Mouse (Mus musculus) erythroblast, adult 5-6 weeks (primary cell): Measurements from ENCODE around the gene Ikzf4. TPM values are rescaled to one million over a fixed set of nuclear protein-coding genes. Genes with fewer than 3 reads are reported as not detected.

ENCODE experiments used
- ATAC-seq: replicated peaks from 2 replicates; pipeline ENCODE4 v1.8.0; 2016; ENCODE audit warnings: moderate number of reproducible peaks, mild to moderate bottlenecking, moderate TSS enrichment, inconsistent platforms; ENCODE audit not compliant: poor library complexity, low FRiP score, severe bottlenecking
- total RNA-seq, 2 experiments: library from RNA; stranded (forward) in 1 of 2; stranded (reverse) in 1 of 2; fragments of 150-400 nt in 1 of 2; fragments of 200-764, 138-1000 nt in 1 of 2; gene quantifications; 2 replicates each; pipeline versions ENCODE4 v1.2.3 to v1.2.4; 2015 to 2017; ENCODE audit warnings: low replicate concordance in 2 of 2

Gene Ikzf4
- total RNA-seq (2015; ENCODE audit: low replicate concordance) = not detected in 2 replicates
- total RNA-seq (2017; ENCODE audit: low replicate concordance) = 0.09 TPM in 1 of 2 replicates, not detected in the other

DNA sequence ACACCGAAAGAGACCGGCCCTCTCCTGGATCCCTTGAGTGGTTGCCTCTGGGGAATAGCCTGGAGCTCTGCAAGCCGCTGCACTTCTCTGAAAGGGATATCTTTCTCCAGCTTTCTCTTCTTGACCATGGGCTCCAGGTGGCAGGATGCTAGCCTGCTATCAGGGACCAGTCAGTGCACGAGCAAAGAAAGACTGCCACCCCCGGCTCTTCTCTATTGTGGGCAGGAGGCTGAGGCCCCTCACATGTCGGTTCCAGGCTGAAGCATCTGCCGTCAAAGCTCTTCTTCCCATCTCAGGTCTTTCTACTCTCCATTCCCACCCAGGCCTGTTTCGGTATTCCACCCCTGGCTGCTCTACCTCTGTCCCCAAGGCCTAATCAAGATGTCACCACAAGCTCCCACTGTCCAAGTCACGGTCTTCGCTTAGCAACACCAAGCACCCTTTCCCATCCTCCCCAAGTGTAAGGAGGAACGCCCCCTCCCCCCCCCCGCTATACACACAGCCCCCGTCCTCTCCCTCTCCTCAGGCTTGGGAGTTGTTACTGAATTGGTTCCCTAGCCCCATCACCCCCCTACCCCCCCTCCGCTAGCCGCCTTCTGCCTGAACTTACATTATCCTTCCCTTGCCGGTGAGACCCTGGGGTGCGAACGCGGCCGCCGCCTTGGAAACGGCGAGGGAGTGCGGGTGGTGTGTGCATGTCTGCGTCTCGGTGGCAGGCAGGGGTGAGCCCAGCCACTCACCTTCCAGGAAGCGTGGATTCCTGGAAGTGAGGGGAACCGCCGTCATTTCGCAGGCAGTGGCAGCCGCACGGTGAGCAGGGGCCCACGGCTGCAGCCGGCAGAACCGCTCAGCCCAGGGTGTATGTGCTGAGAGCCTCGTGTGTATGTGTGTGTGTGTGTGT lies at the start of gene Ikzf4:
Ikzf4 (minus strand) TSS at position 881 of the 901 bp plus-strand sequence.
- ATAC-seq = no peak

DNA sequence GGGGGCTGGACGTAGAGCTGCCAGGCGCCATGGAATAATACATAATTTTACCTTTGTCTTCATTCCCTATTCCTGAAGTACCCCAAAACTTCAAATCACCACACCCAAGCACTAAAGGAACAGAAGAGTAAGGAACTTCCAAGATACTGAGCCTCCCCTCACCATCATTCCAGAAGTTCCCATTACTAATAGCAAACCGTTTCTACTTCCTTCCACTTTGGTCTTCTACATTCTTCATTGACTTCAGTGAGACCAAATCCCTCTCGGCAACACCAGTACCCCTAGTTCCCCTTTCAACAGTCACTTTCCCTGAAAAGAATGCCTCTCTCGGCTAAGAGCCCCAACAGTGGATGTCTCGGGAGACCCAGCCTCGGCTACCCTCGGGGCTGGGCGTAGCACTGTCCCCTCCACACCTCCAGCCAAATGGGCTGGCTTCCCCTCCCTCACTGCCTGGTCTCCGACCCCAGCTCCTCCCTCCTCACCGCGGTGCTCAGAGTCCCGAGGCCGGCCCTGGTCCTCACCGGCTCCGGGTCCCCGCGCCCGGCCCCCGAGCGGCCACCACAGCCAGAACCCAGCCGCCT lies 49.7 kb upstream of the Ikzf4 start:
- ATAC-seq = 0 out of 2 replicates have a peak, but pooled peaks have one; percentile 0

DNA sequence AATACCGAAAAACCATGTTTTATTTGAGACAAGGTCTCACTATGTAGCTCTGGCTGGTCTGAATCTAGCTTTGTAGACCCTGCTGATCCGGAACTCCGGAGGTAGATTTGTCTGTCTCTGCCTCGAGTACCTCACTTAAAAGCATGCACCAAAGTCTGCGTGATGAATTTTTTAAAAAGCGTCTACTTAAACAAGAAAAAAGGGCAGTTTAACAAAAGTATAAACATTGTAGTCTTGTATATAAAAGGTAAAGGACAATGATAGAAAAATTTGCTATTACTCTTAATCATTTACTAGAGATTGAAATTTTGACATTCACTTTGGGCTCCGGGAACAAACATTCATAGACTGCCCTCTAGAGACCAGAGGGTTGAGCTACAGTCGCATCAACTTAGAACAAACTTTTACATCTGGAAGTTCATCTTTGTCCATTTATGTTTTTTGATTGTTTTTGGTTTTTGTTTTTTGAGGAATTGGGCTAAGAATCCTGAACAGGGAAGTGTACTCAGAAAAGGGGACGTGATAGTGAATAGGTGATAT lies 28.7 kb upstream of the Ikzf4 start:
- ATAC-seq = peak; percentile 66

- ATAC-seq = peak; percentile 71
Measured at GRCm38 (mm10) chr10:128673763-128674468, 28.1 kb upstream of the Ikzf4 start, which contains the start of gene Suox. TSS of gene Suox (minus strand) at chr10:128674073.

DNA sequence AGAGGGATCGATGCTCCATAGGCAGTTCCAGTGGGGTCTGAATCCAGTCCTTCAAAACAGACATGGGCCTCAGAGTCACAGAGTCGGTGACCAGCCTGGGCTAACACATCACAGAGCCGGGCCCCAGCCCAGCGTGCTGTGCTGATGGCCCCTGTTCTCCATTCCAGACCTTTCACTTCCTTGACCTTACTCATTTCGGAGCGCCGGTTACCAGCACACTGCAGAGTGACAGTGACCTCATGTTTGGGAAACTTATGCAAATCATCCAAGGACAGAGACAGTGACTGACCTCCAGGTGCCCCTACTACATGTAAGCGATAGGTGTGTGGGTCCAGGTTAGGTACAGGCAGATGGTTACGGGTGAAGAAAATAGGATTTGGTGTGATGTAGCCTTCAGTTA lies 25.4 kb upstream of the Ikzf4 start:
- ATAC-seq = no peak

DNA sequence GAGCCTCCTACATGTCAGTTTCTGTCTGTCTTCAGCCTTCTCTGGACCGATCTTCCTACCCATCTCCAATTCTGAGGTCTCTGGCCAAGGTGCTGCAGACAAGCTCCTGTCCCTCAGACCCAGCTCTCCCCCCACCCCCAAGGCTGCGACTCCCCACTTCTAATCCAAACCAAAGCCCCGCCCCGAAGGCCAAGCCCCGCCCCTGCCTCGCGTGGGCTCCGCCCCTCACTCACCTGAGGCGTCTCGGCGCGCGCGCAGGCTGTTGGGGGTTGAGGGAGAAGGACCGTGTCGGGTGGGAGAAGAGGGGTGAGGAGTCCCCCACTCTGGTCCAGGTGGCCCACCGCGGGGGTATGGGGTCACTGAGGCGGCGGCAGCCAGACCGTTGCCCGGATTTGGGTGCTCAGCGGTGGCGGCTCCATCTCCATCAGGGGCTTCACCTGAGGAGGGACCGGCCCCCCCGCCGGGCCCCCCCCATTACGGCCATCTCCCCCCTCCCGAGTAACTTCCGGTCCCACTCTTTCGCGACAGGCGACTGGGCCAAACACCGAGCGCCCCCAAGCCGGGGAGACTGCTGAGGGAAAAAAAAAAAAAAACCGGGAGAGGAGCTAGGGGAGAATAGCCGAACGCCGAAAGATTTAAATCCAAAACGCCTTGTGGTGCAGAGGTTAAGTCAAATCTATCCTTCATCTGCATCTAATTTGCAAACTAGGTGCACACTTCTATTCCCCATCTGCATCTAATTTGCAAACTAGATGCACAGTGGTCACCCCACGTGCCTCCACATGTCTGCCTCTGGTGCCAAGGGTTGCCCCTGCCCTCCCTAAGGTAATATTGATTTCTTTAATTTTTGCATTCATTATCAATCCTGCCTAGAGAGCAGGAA lies 23.2 kb upstream of the Ikzf4 start:
- peak; percentile 38; the same call in 1 of the 2 replicates for ATAC-seq

DNA sequence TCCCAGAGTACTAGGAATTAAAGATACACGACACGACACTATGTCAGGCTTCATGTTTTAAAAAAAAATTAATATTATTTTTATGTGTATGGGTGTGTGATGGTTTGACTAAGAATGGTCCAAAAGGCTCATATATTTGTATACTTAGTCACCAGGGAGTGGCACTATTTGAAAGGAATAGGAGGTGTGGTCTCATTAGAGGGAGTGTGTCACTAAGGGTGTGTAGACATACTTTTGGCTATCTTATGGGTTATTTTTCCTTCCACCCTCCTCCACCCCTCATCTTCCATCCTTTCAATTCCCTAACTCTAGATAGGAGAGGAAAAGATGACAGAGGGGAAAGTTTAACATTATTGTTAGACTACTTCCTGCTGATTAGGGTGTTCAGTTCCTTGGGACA lies 20.0 kb upstream of the Ikzf4 start:
- peak; percentile 50 for ATAC-seq

GRCm38 (mm10) chr10:128665307-128665706 lies 19.5 kb upstream of the Ikzf4 start:
- peak; percentile 41; the same call in 1 of the 2 replicates for ATAC-seq

- ATAC-seq = peak; percentile 69
Measured at GRCm38 (mm10) chr10:128664808-128665207, 19.0 kb upstream of the Ikzf4 start.

- no peak for ATAC-seq
Measured at GRCm38 (mm10) chr10:128663441-128664220, 17.8 kb upstream of the Ikzf4 start.

DNA sequence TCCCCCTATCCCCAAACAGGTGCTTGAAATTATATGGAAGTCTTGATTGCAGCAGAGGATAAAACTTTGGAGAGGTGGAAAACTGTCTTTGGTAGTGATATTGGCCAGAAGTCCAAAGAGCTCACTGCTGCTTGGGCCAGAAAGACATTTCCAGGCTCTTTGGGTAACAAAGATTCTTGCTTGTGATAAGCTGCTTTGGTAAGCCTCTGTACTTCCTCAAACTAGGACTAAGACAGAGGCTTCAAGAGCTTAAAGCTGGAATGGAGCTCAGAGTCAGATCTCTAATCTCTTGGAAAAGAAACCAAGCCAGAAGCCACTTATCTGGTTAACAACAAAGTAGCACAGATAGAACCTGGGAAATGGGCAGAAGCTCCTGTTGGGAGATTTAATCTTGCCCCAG lies 16.7 kb upstream of the Ikzf4 start:
- ATAC-seq = no peak

- ATAC-seq = no peak
Measured at GRCm38 (mm10) chr10:128659490-128659889, 13.7 kb upstream of the Ikzf4 start.

GRCm38 (mm10) chr10:128657844-128658243 lies 12.1 kb upstream of the Ikzf4 start:
- ATAC-seq = no peak

DNA sequence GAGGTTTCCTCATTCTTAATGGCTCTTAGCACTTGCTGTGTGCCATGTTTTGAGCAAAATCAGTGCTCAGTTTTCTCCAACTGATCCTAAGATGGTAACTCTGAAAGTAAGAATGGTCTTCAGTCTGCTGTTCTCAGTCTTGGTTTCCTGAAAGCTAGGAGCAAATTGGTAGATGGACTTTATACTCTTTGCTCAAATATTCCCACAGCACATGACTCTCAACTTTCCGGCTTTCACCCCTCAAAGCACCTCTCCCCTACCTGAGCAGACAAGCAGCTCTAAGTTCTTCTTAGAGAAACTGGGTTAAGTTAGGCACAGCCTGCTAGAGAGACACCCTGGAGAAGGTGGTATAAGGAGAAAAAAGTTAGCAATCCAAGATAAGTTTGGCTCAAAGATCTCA lies 10.9 kb upstream of the Ikzf4 start:
- no peak for ATAC-seq

GRCm38 (mm10) chr10:128655254-128655653 lies 9.5 kb upstream of the Ikzf4 start:
- peak; percentile 80 for ATAC-seq

DNA sequence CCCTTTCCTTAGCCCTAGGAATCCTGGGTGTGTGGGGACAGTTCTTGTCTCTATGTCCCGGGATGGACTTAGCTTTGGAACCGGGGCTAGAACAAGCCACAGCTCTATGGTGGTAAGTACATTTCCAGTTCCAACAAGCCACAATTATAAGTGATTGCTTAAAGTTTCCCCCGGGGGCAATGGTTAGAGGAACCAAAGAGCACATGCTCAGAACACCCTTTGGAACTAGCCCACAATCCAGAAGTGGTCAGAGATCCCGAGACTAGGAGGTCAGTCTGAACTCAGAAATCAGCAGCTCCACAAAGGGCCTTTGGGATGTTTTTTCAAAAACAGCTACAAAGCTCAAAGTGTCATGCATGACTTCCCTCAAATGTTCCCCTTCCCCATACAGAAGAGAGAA lies 8.1 kb upstream of the Ikzf4 start:
- no peak for ATAC-seq

DNA sequence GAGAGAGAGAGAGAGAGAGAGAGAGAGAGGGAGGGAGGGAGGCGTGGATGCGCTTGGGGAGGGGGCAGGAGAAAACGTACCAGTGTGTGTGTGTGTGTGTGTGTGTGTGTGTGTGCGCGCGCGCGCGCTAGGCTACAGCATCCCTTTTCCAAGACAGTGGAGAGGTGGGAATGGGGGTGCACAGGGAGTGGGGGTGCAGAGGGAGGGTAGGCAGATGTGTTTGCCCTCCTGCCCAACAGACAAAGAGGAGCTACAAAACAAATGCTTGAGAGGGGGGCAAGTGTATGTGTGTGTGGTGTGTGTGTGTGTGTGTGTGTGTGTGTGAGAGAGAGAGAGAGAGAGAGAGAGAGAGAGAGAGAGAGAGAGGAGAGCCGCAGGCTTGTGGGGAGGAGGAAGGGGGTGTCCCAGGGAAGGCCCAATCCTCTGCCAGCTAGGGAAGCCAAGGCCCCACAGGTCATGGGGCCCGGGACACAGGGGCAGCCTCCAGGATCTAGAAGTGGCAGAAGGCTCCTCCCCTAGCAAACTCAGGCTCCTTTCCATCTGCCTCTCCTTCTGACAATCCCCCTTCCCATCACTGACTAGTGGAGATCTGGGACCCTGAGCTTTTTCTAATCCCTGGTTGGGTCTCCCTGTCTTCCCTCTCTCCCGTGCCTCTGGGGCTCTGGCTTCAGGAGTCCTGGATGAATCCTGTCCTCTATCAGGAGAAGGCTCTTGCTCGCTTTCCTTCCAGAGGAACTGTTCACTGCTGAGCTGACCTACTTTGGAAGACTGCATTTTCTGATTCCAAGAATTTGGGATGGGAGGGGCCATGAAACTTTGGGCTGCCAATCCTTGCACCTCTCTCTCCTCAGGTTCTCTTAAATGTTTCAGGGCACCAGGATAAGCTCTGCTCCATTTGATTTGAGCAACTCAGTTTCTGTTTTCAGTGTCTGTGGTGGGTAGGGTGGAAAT lies 623 bp upstream of the Ikzf4 start:
- ATAC-seq = no peak
